Mouse (Mus musculus) cerebellum, adult 11 months (tissue): Measurements from ENCODE around the gene Clybl.

ENCODE experiments used
- DNase-seq: peaks from one replicate; pipeline ENCODE4 v3.0.0; 2022

The Clybl gene

DNA sequence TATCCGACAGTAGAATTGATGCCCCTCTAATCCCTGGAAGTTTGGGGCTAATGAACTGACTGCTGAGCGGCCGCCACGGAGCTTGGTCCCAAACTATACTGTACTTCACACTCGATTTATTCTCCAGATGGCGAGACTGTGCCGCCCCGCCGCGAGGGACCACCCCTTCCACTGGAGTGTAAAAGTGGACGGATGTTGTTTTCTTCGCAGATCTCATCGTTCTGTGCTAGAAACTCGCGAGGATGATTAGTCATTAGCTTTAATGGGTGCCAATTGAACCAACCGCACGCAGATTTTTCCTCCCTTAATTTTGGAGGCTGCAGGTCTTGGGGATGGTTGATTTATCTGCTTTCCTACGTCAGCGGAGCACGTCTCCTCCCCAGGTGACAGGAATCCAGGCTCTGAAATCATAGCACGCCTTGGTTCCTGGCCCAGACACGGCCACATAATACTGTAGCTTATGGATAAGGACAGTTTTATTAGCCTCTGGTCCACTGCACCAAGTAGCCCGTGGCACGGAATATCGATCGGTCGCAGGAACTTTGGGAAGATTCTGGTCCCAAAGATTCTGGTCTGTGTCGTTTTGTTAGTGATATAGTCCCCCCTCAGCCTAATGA, 185.9 kb downstream of the Clybl start:
- DNase-seq = peak; percentile 74

DNA sequence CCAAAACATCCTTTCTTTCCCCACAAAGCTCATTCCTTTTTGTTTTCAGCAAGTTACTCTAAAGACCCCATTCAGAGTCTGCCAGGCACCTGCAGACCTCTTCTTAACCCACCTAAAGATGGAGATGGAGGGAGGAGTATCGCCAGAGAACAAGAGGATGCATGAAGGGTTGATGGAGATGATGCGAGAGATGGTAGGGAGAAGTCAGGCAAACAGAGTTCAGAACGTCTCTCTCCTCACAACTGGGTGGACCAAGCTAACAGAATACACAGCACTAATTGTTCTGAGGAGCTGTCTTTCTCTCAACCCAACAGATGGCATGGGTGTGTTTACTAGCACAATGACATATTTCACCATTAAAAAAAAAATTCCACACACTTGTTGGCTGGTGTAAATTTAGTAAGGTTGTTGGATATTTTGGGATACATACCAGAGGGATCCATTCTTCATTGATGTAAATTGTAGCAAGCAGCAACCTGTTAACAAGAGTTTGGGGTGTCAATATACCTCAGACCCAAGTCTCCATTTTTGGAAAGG, 186.4 kb downstream of the Clybl start:
- no peak for DNase-seq

DNA sequence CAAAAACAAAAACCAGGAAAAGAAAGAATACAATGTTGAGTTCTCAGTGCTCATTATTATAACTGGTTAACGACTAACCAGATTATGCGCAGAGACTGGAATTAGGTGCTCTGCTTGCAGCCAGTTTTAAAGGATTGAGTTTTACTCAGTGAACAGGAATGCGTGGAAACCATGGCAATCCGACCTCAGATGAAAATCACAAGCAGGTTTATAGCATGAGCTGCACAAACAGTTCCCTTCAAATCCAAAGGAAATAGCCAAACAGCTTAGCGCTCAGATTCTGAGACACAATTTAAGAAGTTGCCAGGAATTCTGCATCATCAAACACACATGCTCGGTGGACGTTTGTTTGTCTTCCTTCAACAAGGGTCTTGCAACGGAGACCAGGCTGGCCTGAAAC, 187.0 kb downstream of the Clybl start:
- no peak for DNase-seq

DNA sequence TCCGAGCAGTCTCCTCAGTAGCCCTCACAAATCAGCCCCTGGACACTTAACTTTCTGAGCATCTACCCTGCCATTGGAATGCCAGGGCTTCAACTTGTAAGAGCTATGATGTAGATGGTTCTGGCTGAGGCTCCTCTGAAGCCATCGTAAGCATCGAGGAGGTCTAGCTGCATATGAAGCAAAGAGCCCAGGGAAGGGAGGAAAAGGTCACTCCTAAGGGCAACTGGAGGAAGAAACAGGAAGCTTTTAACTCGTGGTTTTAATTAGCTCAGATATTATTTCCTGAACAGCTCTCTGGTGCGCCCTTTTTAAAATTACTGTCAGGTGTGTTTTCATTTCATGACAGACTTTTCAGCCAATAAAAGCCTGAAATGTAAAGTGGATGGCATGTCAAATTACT, 190.5 kb downstream of the Clybl start:
- no peak for DNase-seq

DNA sequence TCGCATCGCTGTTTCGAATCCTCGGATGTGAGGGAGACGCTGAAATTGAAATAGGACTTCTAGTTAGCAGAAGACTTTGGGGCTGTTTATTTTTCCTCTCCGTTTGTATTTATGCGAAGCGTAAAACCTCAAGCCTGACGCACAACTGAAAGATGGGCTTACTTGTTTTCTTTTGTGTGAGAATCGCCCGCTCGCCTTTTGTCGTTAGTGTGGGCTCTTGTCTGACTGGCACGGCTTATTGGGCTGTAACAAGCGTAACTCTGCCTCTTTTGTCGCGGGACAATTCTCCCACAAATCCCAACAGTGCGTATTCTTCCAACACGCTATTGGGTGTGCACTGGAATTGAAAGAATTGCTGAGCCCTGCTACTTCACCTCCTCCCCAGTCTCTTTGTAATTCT, 192.0 kb downstream of the Clybl start:
- DNase-seq = no peak

DNA sequence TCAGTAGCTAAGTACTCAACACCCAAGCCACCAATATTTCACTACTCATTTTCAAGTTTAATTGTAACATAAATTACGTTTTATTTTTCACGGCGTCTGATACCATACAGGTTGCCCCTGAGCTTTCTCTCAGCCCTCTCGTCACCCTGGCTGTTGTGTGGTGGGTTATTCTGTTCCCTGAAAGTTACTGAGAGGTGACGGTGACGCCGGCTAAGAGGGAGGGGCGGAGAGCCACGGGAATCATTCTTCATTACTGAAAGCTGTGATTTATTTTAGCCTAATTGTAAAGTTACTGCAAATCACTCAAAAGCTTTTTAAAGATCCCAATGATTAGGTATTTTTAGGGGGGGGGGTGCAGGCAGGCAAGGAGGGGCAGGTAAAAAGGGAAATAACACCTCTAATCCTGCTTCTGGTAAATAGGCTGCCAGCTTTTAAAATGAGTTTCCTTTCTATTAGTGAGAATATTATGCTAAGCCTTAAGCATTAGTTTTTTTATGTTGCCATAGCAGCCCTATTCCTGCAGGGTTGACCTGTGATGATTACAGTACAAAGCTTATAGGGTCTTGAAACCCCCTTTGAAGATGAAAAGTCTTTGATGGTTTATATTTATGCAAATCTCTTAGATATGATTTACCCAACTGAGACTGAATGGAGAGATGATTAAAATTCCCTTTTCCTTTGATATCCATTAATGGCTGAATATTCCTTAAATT, 192.9 kb downstream of the Clybl start:
- DNase-seq = no peak

DNA sequence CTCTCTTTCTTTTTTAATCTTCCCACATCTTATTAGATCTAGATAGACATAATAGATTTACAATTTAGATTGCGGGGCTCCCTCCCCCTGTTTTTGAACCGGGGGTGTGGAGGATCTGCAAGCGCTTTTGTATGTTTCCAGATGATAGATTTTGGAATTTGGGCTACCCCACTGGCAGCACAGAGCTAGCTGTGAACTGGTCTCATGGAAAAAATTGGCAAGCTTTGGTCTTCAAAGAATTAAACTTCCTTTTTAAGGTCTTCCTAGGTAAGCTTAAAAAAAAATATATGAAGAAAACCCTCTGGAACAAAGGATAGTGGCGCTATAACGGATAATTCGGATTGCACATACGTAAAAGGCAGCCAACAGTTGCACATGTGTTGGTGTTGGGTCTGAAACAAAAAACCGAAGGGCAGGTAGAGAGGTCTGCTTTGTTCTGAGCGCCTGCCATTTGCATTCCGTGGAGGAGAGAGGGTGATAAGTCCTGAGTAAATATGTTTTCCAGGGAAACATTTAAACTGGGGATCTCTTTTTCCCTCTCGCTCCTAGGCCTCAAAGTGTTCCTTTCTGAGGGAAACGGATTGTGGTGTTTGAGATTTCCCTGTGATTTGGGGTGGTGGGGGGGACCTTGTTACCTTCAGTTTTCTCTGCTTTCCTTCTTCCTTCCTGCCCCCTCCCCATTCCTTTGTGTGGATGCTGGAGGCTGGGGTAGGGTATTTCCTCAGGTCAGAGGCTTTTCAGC, 193.7 kb downstream of the Clybl start:
- no peak for DNase-seq

DNA sequence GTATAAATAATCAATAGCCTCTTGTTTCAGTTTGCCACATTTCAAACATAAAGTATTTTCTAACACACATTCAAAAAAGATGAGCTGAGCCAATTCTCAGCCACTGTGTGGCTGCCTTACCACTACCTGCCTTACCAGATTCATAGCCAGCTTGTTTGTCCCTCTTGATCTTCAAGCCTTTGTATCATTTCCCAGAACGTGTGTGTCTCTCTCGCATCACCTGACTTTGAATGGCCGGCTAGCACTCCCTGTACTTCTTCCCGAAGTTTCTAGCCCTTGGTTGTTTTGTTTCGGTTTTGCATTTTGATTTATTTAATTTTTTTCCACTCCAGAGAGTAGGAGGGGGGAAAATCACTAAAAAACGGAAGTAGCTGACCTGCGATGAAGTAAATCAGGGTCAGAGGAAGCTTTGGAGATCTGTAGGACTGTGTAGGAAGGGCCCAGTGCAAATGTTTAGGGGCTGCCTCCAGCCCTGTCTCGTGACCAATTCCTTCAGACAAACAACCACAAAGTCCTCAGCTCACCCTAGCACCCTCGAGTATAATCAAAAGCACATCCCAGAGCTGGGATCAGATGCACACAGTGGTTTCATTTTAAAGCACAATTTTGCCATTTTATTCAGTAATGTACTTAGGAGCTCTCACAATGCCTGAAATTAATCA, 195.1 kb downstream of the Clybl start:
- DNase-seq = no peak

DNA sequence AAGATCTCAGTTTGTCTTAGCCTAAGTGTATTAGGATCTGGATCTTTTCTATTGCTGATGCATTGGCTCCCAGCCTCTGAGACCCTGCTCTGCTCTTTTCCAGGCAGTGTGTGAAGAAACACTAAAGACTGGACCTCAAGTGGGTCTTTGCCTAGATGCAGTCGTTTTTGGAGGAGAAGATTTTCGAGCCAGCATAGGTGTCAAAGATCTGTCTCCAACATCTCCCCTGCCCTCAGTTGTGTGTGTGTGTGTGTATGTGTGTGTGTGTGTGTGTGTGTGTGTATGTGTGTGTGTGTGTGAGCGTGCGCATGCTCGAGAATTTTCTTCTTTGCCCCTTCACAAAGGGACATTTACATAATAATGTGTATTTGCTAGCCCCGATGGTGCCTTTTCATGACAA, 196.2 kb downstream of the Clybl start:
- no peak for DNase-seq

DNA sequence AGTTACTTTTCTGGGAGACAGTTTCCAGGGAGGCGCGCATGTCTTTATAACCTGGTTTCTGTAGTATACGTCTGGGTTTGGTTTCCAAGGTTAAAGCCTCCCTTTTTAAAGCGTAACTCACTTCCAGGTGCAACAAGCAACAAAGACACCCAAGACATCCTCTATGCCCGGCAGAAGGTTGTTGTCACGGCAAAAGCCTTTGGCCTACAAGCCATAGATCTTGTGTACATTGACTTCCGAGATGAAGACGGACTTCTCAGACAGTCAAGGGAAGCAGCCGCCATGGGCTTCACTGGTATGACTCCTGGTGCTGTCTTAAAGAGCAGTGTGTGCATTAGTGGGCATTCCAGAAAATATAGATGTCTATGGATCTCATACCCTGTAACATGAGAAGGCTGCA, 197.6 kb downstream of the Clybl start:
- no peak for DNase-seq

DNA sequence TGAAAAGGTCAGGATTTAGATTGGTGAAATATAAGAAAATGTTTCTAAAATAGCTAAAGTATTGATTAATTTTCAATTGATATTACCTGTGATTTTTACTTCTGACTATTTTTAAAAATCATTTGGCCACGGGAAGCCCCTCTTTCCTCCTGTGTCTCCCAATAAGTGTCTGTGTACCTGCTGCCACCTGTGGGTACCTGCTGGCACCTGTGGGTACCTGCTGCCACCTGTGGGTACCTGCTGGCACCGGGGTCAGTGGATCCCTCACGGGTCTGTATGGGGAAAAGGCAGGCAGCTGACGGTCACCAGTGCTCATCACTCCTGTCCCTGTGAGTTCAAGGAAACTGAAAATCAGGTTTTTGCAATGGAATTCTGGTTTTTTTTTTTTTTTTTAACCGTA, 198.5 kb downstream of the Clybl start:
- DNase-seq = peak; percentile 66

DNA sequence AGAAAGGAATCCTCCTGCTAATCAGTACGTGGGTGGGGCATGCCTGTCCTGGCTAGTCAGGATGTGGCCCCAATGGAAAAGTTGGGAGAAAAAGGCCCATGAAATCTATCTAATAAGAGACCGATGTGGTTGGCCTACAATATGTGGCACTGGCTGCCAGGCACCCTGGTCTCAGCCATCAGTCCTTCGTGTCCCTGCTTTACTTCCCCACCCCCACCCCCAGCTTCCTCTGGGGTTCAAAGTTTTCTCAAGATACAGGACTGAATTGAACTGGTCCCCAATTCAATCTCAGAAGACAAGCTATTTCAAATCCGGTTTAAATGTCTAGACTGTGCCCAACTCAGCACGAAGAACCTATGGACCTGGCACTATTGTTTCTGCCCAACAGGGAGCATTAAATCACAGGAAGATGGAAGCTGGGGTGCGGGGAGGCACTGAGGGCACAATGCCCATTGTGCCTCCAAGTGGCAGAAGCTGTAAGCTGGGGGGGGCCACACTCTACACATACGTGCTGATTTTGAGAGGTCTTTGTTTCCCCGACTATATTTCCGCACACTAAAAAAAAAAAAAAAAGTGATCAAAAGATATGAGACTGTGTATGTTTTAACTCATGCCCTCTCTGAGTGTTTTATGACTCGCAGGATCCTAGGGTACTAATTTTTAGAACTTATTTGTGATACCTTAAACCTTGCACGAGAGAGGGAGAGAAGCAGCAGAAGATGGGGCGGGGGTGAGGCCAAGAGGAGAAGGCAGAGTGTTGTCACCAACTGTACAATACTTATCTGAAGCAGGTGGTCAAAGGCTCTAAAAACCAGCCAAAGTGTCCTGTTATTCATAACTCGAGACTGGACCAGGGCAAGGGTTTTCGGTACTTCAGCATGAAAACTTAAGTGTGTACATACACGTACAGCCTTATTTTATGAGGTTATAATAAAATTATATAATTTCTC, 199.7 kb downstream of the Clybl start:
- DNase-seq = peak; percentile 77

DNA sequence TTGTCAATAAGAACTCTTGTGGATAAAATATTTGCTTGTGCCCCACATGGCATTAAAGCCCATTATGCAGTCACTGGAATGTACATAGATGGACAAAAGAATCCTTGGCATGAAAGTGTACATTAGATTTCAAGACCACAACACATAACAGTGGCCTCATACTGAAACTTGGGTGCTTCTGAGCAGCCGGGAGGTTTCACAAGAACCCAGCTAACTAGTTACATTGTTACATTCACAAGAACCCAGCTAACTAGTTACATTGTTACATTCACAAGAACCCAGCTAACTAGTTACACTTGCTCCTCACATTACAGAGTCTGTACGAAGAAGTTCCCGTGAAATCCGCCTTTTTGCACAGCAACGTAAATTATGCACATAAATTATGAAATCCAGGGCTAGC, 200.8 kb downstream of the Clybl start:
- no peak for DNase-seq

DNA sequence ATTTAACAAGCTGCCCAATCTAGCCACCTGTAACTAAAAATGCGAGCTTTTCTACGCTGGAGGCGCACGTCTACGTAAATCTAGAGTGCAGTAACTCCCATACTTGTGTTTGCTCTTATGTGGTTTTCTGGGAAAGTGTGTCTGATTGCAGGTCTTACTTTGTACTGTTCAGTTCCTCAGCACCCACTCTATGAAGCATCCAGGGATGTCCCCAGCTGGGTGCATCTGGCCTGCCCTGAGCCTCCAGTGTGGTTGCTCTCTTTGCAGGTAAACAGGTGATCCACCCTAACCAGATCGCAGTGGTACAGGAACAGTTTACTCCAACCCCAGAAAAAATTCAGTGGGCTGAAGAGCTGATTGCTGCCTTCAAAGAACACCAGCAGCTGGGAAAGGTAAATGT, 202.4 kb downstream of the Clybl start:
- peak; percentile 51 for DNase-seq

DNA sequence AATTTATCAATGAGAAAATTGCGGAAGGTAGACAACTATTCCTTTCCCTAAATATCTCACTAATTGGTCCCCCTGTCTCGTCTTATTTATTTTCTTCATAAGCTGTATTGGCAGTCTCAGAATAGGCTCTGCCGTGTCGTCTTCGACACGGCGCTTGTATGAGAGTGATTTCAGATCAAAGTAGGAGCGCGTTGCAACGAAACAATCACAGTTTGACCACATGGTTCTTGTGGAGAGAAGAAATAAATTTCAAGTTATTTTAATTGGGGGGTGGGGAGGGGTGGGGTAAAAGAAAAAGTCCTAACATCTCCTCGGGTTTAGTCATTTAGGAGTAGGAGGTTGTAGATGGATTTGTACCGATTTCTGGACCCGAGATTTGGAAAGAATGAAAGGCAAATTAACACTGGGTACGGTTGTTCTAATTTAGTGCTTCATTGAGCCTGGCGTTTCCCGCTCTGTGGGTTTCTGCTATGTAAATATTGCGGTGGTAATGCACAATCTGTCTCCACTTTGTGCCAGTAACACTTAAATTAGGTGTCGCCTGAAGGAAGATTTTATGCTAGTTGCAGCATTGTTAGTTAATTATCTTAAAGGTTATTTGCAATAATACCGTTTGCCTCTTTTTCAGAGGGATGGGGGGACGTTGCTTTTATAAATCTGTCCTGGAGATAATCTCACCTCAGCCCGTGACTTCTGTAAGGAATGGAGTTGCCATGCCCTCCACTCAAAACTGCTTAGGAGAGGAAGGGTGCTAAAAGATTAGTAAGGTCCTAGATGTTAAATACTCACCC, 203.1 kb downstream of the Clybl start:
- peak; percentile 60 for DNase-seq

DNA sequence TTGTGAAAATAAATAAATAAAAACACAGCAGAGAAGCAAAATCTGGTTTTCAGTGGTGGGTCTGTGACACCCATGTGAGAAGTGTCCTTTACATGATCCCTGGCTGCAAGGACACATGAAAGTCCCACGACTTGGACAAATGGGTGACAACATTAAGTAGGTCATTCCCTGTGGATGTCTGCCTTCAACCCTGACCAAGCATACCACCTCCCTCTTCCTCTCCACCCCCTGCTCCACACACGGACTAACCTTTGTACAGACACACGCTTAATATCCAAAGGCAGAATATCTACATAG, 203.7 kb downstream of the Clybl start:
- DNase-seq = no peak

DNA sequence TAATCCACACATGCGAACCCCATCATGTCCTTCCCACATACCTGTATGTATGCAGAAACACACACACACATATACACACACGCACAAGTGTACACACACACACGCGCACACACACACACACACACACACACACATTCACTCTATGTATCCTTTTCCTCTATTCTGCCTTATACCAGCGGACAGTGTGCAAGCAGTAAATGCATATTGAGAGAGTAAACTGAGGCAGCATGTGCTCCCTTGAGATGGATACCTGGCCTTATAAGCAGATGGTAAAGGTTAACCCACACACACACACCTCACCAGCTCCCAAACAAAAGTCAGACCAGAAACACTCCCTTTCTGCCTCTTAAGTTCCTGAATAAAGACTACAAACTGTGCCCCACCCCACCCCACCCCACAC, 204.3 kb downstream of the Clybl start:
- DNase-seq = no peak

DNA sequence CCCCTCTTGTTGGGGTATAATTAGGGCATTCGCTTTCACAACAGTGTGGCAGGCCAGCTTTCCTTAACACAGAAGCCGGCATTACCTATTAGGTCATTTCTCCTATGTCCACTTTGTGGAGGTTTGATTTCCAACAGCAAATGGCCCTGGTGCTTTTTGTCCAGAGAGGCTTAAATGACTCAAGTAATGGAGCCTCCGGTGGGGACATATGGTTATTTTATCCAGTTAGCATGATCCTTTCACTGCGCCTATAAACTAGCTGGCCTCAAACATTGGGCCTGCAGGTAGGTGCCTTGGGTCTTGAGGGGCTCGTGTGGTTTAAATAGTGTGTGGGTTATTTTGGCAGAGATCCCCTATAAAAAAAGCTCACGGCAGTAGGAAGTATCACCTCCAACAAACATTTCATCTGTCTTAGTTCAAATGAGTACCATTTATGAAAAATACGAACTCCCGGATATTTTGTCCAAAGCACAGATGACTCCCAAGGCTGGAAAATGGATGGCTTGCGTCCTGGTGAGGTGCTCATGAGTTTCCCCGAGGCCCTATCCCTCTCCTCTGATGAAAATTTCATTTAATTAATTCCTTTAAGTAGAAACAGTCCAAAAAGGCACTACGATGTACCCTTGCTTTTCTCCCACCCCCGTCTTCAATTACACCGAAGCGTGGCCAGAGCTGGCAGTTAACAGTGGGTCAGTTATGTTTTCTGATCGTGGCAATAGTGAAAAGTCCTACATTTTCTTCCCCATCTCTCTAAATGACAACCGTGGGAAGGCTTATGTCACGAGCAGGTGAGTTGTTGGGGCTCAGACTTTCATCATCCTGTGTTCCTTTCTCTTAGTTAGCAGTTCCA, 205.0 kb downstream of the Clybl start:
- DNase-seq = no peak

DNA sequence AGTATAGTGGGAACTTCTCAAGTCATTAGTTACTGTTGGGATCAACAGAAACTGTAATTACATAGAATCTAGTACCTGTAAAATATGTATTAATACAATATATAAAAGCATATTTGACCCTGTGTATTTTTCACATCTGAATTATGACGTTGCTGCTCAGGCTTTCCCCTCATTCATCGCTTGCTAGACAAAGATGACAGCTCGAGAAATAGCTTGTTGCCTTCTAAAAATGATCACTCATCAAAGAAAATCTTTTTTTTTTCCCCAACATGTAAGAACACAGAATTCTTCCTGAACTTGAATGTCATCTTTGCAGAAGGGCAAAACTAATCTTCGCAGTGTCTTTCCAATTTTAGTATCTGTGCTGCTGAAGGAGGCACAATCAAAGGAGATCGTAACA, 206.3 kb downstream of the Clybl start:
- no peak for DNase-seq

DNA sequence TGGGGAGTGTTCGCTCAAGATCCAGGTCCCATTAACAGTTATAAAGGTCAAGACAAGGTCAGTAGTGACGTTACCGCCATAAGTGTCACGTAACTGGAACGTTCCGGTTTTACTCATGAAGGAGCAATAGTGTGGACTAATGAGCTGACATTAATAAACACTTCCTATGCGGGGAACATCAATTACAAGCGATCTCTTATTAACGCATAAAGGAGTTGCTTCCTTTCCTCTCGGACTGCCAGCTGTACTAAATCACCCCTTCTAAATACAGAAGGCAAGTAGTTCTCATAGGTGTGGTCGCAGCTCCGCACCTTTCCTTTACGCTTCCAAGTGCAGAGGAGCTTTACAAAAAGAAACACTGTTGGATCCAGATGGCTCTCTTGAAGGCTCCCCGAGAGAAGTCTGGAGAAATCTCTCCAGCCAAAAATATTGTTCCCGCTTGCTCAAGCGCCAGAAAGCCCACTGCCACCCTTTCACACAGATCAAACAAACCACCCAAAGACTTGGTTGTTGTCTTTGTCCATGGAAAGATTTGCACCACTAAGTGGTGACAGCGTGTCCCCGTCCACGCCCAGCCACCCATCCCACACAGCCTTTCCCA, 207.0 kb downstream of the Clybl start:
- peak; percentile 53 for DNase-seq
